Mouse (Mus musculus): ENCODE data around the gene Oas3. TPM values are rescaled to one million over a fixed set of nuclear protein-coding genes. Genes with fewer than 3 reads are reported as not detected.
A peak's percentile ranks its signal among the peaks of the same experiment; 100 is the strongest.

Oas3 gene
- polyA plus RNA-seq, 1 experiment = 0.13 TPM

DNA sequence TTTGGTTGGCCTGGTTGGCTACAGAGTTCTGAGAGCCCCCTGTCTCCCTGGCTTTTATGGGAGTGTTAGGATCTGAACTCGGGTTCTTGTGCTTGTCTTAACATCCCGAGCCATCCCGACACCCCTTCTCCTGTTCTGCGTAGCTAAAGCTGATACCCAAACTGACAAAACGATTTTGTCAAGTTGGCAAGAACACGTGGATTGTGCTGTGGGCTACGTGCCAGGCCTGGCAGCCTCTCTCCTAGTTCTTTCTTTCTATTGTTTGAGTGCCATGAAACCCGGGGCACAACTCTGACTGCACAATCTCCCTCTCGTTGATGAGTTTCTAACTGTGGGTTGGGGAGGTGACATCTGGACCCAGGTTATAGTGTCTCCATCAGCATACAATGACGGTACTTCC lies 48.1 kb downstream of the Oas3 start:
- TF ChIP-seq CTCF (IDR thresholded peaks at IDR 0.05; ENCODE audit: extremely low read depth, insufficient read depth, low read length) = no peak
- TF ChIP-seq POLR2A (IDR thresholded peaks at IDR 0.05; ENCODE audit: extremely low read depth, insufficient read depth, low read length) = no peak
- H3K4me1 ChIP-seq (ENCODE audit: control insufficient read depth, insufficient read depth, low read length) = 0 out of 2 replicates have a peak, but pooled peaks cover 1% of the 10 kb centered on the region
- H3K27ac ChIP-seq (ENCODE audit: insufficient read depth, low read length) = no peak overlapping the region
- no peak overlapping the region for H3K4me3 ChIP-seq (ENCODE audit: insufficient read depth, low read length)

DNA sequence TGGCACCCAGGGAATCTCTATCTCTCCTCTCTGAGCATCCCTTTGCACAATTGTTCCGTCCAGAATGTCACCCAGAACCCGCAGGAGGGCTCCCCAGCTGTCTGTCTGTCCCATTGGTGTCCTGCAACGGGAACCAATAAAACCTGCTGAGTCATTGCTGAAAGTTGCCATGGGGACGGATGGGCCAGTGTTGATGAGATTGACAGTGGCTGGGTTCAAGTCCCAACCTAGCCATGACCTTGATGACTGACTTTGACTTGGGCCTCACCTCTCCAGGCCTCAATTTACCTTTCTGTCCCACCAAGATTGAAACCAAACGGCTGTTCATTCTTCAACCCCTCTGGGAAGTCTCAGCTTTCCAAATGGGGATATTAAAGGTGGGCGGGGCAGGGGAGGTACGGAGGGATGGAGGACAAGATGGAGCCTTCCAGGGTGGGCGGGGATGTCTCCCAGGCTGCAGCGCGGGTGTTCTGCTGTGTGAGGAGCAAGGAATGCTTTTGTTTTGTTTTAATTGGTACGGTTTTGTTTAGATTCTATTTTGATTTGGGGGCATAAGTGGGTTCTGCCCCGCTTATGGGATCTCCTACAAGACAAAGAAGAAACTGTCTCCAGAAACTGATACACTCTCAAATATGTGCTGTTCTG lies 51.5 kb downstream of the Oas3 start:
- H3K27ac ChIP-seq (ENCODE audit: insufficient read depth, low read length) = no peak overlapping the region
- 0 out of 2 replicates have a peak, but pooled peaks cover 1% of the 10 kb centered on the region for H3K4me1 ChIP-seq (ENCODE audit: control insufficient read depth, insufficient read depth, low read length)
- no peak for TF ChIP-seq POLR2A (IDR thresholded peaks at IDR 0.05; ENCODE audit: extremely low read depth, insufficient read depth, low read length)
- no peak for TF ChIP-seq CTCF (IDR thresholded peaks at IDR 0.05; ENCODE audit: extremely low read depth, insufficient read depth, low read length)
- no peak overlapping the region for H3K4me3 ChIP-seq (ENCODE audit: insufficient read depth, low read length)

DNA sequence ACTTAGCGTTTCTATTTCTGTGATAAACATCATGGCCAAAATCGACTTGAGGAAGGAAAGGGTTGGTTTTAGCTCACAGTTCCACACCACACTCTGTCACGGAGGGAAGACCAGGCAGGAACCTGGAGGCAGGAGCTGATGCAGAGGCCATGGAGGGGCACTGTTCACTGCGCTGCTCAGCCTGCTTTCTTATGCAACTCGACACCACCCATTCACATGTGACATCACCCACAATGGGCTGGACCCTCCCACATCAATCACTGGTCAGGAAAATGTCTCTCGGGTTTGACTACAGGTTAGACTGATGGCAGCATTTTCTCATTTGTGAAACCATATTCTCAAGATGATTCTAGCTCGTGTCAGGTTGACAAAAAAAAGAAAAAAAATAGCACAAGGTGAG lies 56.5 kb downstream of the Oas3 start:
- no peak overlapping the region for H3K27ac ChIP-seq (ENCODE audit: insufficient read depth, low read length)
- no peak overlapping the region for H3K4me3 ChIP-seq (ENCODE audit: insufficient read depth, low read length)
- no peak for TF ChIP-seq POLR2A (IDR thresholded peaks at IDR 0.05; ENCODE audit: extremely low read depth, insufficient read depth, low read length)
- TF ChIP-seq CTCF (IDR thresholded peaks at IDR 0.05; ENCODE audit: extremely low read depth, insufficient read depth, low read length) = no peak
- H3K4me1 ChIP-seq (ENCODE audit: control insufficient read depth, insufficient read depth, low read length) = no peaks in the 10 kb centered on the region; the same call in 1 of the 2 replicates

DNA sequence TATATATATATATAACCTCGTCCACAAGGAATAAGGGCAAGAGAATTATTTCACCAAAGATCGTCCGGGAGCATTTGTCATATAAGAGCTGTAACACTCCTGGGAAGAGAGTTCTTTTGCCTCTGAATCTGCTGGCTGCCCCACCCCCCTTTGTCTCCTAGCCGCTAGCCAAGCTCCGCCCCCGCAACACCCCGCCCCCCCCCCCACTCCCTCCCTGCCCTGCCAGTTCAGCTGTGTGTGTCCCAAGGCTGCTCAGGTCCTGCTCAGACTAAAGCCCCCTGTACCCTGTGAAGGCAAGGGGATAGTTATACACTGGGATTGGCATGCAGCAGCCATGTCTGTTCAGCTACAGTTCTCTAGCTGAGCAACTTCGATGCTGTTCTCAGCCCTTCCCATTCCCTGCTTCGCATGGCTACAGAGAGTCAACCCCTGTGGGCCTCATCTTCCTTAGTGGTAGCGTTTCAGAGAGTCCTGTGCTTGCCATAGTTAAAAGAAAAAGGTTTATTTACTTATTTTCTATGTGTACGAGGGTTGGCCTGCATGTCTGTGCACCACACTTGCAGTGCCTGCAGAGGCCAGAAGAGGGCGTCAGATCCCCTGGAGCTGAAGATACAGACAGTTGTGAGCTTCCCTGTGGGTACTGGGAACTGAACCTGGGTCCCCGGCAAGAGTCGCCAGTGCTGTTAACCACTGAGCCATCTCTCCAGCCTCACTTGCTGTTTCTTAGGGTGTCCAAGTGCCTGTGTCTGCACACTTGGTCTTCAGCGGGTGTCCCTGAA lies 58.7 kb downstream of the Oas3 start:
- Histone ChIP-seq H3K27ac (ENCODE audit: insufficient read depth, low read length) (no peak overlapping the region), H3K4me1 (ENCODE audit: control insufficient read depth, insufficient read depth, low read length) (no peaks in the 10 kb centered on the region; the same call in 1 of the 2 replicates), H3K4me3 (ENCODE audit: insufficient read depth, low read length) (no peak overlapping the region)
- TF ChIP-seq POLR2A (IDR thresholded peaks at IDR 0.05; ENCODE audit: extremely low read depth, insufficient read depth, low read length) (no peak), CTCF (IDR thresholded peaks at IDR 0.05; ENCODE audit: extremely low read depth, insufficient read depth, low read length) (no peak)

DNA sequence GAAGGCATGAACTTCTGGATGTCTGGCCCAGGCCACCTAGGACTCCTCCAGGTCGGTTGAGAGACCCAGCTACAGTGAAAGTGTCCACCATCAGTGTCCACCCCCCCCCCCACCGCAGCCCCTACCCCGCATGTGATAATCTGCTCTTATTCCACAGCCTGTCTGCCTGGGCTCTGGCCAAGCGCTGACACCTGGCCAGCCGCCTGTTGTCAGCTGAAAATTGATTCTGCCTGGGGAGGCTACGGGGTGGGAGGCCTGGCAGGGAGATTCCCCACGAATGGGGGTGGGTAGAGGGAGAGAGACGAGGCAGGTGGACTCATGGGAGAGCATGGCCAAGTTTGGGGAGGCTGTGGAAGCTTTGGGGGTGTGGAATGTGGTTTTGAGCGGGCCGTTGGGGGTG lies 60.3 kb downstream of the Oas3 start:
- TF ChIP-seq POLR2A (IDR thresholded peaks at IDR 0.05; ENCODE audit: extremely low read depth, insufficient read depth, low read length) (no peak), CTCF (IDR thresholded peaks at IDR 0.05; ENCODE audit: extremely low read depth, insufficient read depth, low read length) (no peak)
- no peaks in the 10 kb centered on the region; the same call in 1 of the 2 replicates for H3K4me1 ChIP-seq (ENCODE audit: control insufficient read depth, insufficient read depth, low read length)

DNA sequence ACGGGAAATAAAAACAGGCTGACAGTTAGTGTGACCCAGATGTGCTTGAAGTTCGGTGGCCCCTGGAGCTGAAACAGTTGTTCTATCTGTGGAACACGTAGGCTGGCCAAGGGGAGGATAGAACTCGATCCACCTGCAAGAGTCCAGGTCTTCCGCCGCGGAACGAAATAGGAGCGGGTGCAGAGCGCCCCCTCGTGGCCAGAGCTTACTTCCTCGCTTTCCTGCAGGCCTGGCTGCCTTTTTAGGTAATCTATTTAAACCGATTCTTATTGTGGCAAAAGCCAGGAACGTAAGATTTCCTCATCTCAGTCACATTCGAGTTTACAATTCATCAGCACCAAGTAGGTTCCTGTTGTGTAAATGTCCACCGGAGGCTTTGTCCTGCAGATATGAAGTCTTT lies 63.1 kb downstream of the Oas3 start:
- H3K27ac ChIP-seq (ENCODE audit: insufficient read depth, low read length) = no peak overlapping the region
- no peak overlapping the region for H3K4me3 ChIP-seq (ENCODE audit: insufficient read depth, low read length)
- no peaks in the 10 kb centered on the region; the same call in 1 of the 2 replicates for H3K4me1 ChIP-seq (ENCODE audit: control insufficient read depth, insufficient read depth, low read length)
- TF ChIP-seq POLR2A (IDR thresholded peaks at IDR 0.05; ENCODE audit: extremely low read depth, insufficient read depth, low read length) (no peak), CTCF (IDR thresholded peaks at IDR 0.05; ENCODE audit: extremely low read depth, insufficient read depth, low read length) (peak; percentile 75)

More for the DNA sequence above, 60.3 kb downstream of the Oas3 start:
- Histone ChIP-seq H3K27ac (ENCODE audit: insufficient read depth, low read length) (no peak overlapping the region), H3K4me3 (ENCODE audit: insufficient read depth, low read length) (no peak overlapping the region)

DNA sequence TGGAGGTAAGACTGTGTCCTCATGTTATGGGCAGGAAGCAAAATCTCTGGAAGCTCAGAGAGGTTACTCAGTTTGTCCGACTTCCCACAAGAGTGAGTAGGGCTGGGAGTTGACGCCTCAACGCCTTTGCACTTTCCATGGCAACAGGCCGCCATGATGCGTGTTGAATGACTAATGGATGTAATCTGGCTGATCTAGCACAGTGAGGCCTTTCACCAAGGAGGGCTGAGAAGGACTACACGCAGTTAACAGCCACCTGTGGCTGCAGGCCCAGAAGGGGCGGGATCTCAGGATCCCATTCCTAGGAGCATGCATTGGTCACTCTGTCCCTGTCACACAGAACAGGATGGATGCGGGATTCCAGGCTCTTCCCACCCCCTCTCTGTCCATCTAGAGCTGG lies 64.7 kb downstream of the Oas3 start:
- TF ChIP-seq CTCF (IDR thresholded peaks at IDR 0.05; ENCODE audit: extremely low read depth, insufficient read depth, low read length) (no peak), POLR2A (IDR thresholded peaks at IDR 0.05; ENCODE audit: extremely low read depth, insufficient read depth, low read length) (no peak)
- Histone ChIP-seq H3K4me3 (ENCODE audit: insufficient read depth, low read length) (no peak overlapping the region), H3K4me1 (ENCODE audit: control insufficient read depth, insufficient read depth, low read length) (no peaks in the 10 kb centered on the region; the same call in none of the 2 replicates), H3K27ac (ENCODE audit: insufficient read depth, low read length) (no peak overlapping the region)

DNA sequence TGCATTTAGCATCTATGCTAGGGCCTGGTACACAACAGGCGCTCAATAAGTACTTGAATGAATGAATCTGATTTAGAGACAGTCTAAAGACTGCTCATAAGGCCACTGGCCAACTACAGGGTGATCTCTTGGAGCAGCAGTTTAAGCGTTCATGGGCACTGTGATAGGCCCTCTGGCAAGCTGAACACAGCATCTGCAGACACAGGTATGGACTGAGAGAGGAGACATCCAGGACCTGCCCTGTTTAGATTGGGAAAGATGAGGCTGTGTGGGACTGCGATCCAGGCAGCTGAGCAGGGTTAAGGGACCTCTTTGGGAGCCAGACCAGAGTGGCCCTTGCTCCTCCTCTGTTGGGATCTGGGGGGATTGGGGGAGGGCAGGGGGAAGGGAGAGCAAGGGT lies 65.6 kb downstream of the Oas3 start, which contains the start of gene Dtx1:
Gene Dtx1, minus strand, starts transcription at position 101 of the 400 bp plus-strand sequence.
- Histone ChIP-seq H3K4me1 (ENCODE audit: control insufficient read depth, insufficient read depth, low read length) (no peaks in the 10 kb centered on the region; the same call in 1 of the 2 replicates), H3K27ac (ENCODE audit: insufficient read depth, low read length) (peak within 1 kb of the TSS; percentile 84), H3K4me3 (ENCODE audit: insufficient read depth, low read length) (peak within 1 kb of the TSS; percentile 86)
- TF ChIP-seq POLR2A (IDR thresholded peaks at IDR 0.05; ENCODE audit: extremely low read depth, insufficient read depth, low read length) = no peak
- TF ChIP-seq CTCF (IDR thresholded peaks at IDR 0.05; ENCODE audit: extremely low read depth, insufficient read depth, low read length) = no peak

DNA sequence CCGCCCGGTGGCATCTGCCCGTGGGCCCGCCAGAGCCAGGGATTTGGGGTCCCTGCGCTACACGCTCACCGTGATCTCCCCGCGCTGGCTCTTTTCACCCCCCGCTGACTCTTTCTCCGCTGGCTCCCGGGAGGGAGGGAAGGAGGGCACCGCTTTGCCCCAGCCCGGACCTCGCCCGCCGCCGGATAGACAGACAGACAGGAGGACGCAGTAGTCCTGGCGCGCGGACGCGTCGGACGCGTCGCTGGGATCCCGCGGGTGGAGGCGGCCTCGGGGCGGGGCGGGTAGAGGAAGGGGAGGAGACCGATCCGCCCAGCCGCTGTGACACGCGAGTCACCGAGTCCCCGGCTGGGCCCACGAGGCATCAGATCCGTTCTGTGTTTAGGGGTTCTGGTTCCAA lies 66.0 kb downstream of the Oas3 start:
- peak; percentile 79 for TF ChIP-seq POLR2A (IDR thresholded peaks at IDR 0.05; ENCODE audit: extremely low read depth, insufficient read depth, low read length)
- no peak for TF ChIP-seq CTCF (IDR thresholded peaks at IDR 0.05; ENCODE audit: extremely low read depth, insufficient read depth, low read length)
- H3K27ac ChIP-seq (ENCODE audit: insufficient read depth, low read length) = peak overlapping the region; percentile 84
- H3K4me3 ChIP-seq (ENCODE audit: insufficient read depth, low read length) = peak overlapping the region; percentile 86
- H3K4me1 ChIP-seq (ENCODE audit: control insufficient read depth, insufficient read depth, low read length) = no peaks in the 10 kb centered on the region; the same call in 1 of the 2 replicates
